Mouse (Mus musculus): ENCODE data around the gene Rwdd3. TPM values are rescaled to one million over a fixed set of nuclear protein-coding genes. Genes with fewer than 3 reads are reported as not detected.

Rwdd3 gene
- polyA plus RNA-seq (2015; fragmentation: Nextera tagmentation; extraction: Ambion mirVana), result 1.3 and 1.7 TPM in 2 replicates

DNA sequence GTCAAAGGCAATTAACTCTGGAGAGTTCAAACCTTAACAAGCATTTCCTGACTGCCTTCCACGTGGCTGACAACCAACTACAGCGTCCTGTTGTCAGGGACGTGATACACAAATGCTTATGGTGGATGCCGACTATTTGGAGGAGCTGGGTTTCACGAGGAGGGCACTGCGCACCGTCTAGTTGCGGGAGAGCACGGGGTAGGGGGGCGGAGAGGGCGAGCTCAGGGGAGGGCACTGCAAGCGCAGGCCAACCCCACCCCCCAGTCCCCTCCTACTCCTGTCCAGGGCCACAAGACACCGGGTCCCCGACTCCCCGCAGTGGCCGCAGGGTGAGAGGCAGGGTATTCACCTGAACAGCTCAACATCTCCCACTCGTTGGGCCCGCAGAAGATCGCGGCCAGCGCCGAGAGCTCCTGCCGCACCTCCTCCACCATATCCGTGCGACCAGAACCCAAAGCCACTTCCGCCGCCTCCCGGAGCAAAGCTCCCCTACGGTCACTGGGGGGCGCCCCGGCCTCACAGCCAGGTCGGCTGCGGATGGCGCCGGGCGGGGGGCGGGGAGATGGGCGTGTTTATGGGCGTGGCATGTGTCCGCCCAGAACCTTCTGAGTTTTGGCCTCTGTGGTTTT, at the start of gene Rwdd3:
Gene Rwdd3 (minus strand): TSS at position 453 of the 629 bp plus-strand sequence.
- Histone ChIP-seq H3K36me3 (ENCODE audit: control insufficient read depth, insufficient read depth) (no peaks in the 10 kb centered on the region), H3K4me3 (ENCODE audit: low read depth, low read length) (peak within 1 kb of the TSS; percentile 77), H3K9me3 (replicated peaks; ENCODE audit: control insufficient read depth, low read length) (no peaks in the 10 kb centered on the region), H3K27me3 (ENCODE audit: control insufficient read depth, insufficient read depth, low read depth, low read length) (no peaks in the 10 kb centered on the region), H3K4me1 (ENCODE audit: control insufficient read depth, low read depth, low read length) (peaks cover 34% of the 10 kb centered on the region), H3K9ac (ENCODE audit: low read depth, low read length) (peak within 1 kb of the TSS; percentile 78), H3K4me2 (ENCODE audit: low read depth, low read length) (peak within 1 kb of the TSS; percentile 82), H3K27ac (ENCODE audit: low read length) (peak within 1 kb of the TSS; percentile 78)
- under 1% methylated on average over 40 of the region's 40 CpGs for whole genome bisulfite sequencing (ENCODE audit: insufficient replicate concordance)
- peak; percentile 94 for ATAC-seq (ENCODE audit: low read depth)

GRCm38 (mm10) chr3:121217011-121217410, 45.5 kb upstream of the Rwdd3 start:
- Histone ChIP-seq H3K9me3 (replicated peaks; ENCODE audit: control insufficient read depth, low read length) (no peaks in the 10 kb centered on the region), H3K4me2 (ENCODE audit: low read depth, low read length) (no peak overlapping the region), H3K4me3 (ENCODE audit: low read depth, low read length) (no peak overlapping the region), H3K27me3 (ENCODE audit: control insufficient read depth, insufficient read depth, low read depth, low read length) (no peaks in the 10 kb centered on the region), H3K27ac (ENCODE audit: low read length) (no peak overlapping the region), H3K36me3 (ENCODE audit: control insufficient read depth, insufficient read depth) (peaks cover 17% of the 10 kb centered on the region), H3K4me1 (ENCODE audit: control insufficient read depth, low read depth, low read length) (peaks cover 3% of the 10 kb centered on the region), H3K9ac (ENCODE audit: low read depth, low read length) (no peak overlapping the region)
- 86% methylated on average over 6 of the region's 6 CpGs for WGBS (ENCODE audit: insufficient replicate concordance)
- no peak for ATAC-seq (ENCODE audit: low read depth)

DNA sequence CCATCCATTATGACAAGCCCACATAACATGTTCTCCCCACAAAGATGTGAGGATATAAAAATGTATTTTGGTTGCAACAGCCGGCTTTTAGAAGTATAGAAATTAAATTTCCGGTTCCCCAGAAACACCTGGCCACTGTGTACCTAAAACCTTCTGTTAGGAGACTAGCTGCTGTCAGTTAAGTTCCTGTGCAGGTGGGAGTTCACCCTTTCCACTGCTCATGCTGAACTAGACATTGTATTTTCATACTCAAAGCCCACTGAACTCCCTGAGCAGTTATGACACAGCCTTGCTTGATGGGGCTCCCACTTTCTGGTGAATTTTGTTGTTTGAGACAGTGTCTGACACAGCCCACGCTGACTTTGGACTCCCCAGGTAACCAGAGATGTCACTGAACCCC, 42.0 kb upstream of the Rwdd3 start:
- Histone ChIP-seq H3K9ac (ENCODE audit: low read depth, low read length) (no peak overlapping the region), H3K27me3 (ENCODE audit: control insufficient read depth, insufficient read depth, low read depth, low read length) (no peaks in the 10 kb centered on the region), H3K27ac (ENCODE audit: low read length) (no peak overlapping the region), H3K4me1 (ENCODE audit: control insufficient read depth, low read depth, low read length) (no peaks in the 10 kb centered on the region), H3K9me3 (replicated peaks; ENCODE audit: control insufficient read depth, low read length) (no peaks in the 10 kb centered on the region), H3K36me3 (ENCODE audit: control insufficient read depth, insufficient read depth) (peaks cover 25% of the 10 kb centered on the region), H3K4me2 (ENCODE audit: low read depth, low read length) (no peak overlapping the region), H3K4me3 (ENCODE audit: low read depth, low read length) (no peak overlapping the region)
- 80% methylated on average over 3 of the region's 3 CpGs for WGBS (ENCODE audit: insufficient replicate concordance)
- ATAC-seq (ENCODE audit: low read depth), result no peak

- Histone ChIP-seq H3K36me3 (ENCODE audit: control insufficient read depth, insufficient read depth) (peaks cover 21% of the 10 kb centered on the region), H3K27me3 (ENCODE audit: control insufficient read depth, insufficient read depth, low read depth, low read length) (no peaks in the 10 kb centered on the region), H3K4me2 (ENCODE audit: low read depth, low read length) (no peak overlapping the region), H3K9me3 (replicated peaks; ENCODE audit: control insufficient read depth, low read length) (no peaks in the 10 kb centered on the region), H3K27ac (ENCODE audit: low read length) (no peak overlapping the region), H3K4me3 (ENCODE audit: low read depth, low read length) (no peak overlapping the region), H3K9ac (ENCODE audit: low read depth, low read length) (no peak overlapping the region), H3K4me1 (ENCODE audit: control insufficient read depth, low read depth, low read length) (no peaks in the 10 kb centered on the region)
- 32% methylated on average over 1 of the region's 1 CpGs for WGBS (ENCODE audit: insufficient replicate concordance)
- no peak for ATAC-seq (ENCODE audit: low read depth)
Measured at GRCm38 (mm10) chr3:121212156-121212555, 40.7 kb upstream of the Rwdd3 start.

DNA sequence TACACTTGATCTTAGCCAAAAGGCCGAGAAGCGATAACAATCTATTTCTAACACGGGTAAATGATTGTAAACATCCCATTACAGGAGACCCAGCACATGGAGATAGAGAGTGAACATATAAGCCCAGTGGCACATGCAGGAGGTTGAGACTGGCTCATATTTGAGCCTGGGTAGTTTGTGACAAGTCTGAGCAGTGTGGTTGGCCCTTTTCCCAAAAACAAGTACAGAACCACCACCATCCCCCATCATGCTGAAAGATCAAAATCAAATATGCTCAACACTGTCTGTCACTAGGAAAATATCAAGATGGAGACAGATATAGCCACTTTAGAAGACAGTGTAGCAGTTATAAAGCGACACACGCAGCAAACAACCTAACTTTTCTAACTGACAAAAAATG, 37.5 kb upstream of the Rwdd3 start:
- Histone ChIP-seq H3K36me3 (ENCODE audit: control insufficient read depth, insufficient read depth) (peaks cover 31% of the 10 kb centered on the region), H3K4me1 (ENCODE audit: control insufficient read depth, low read depth, low read length) (0 out of 2 replicates have a peak, but pooled peaks cover under 1% of the 10 kb centered on the region), H3K9me3 (replicated peaks; ENCODE audit: control insufficient read depth, low read length) (no peaks in the 10 kb centered on the region), H3K4me3 (ENCODE audit: low read depth, low read length) (no peak overlapping the region), H3K27ac (ENCODE audit: low read length) (no peak overlapping the region), H3K9ac (ENCODE audit: low read depth, low read length) (no peak overlapping the region), H3K4me2 (ENCODE audit: low read depth, low read length) (no peak overlapping the region), H3K27me3 (ENCODE audit: control insufficient read depth, insufficient read depth, low read depth, low read length) (no peaks in the 10 kb centered on the region)
- ATAC-seq (ENCODE audit: low read depth), result no peak
- 85% methylated on average over 5 of the region's 5 CpGs for WGBS (ENCODE audit: insufficient replicate concordance)

DNA sequence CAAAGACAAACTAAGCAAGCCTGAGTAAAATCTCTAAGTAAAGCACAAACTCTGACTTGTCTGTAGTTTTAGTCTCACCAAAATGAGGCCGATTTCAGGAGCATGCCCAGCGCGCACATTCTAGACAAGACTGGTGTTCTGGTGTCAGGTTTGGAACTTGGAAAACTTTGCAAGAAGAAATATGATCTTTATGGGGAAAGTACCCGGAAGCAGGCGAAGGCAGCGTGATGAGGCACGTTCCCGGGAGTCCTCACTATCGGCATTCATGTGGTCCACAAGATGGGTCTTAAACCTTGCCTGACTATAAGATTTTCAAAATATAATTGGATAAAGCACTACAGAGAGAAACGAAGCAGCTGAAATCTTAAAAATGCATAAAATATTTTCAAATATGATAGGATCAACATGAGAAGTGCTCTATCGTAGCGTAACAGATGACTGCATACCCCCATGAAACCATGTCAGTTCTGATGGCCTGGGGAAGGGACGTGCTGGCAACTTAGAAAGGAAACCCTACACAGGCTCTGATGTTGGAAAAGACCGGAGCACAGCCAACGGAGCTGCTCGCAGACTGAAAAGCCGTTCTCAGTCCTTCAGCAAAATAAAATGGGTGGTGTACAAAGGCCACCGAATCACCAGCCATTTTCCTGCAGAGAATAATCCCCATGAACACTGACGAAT, 34.8 kb upstream of the Rwdd3 start:
- Histone ChIP-seq H3K27ac (ENCODE audit: low read length) (no peak overlapping the region), H3K9me3 (replicated peaks; ENCODE audit: control insufficient read depth, low read length) (no peaks in the 10 kb centered on the region), H3K36me3 (ENCODE audit: control insufficient read depth, insufficient read depth) (peaks cover 22% of the 10 kb centered on the region), H3K4me1 (ENCODE audit: control insufficient read depth, low read depth, low read length) (peaks cover 19% of the 10 kb centered on the region), H3K4me2 (ENCODE audit: low read depth, low read length) (no peak overlapping the region), H3K27me3 (ENCODE audit: control insufficient read depth, insufficient read depth, low read depth, low read length) (no peaks in the 10 kb centered on the region), H3K9ac (ENCODE audit: low read depth, low read length) (no peak overlapping the region), H3K4me3 (ENCODE audit: low read depth, low read length) (no peak overlapping the region)
- ATAC-seq (ENCODE audit: low read depth), result no peak
- WGBS (ENCODE audit: insufficient replicate concordance), result 92% methylated on average over 19 of the region's 19 CpGs

- Histone ChIP-seq H3K4me1 (ENCODE audit: control insufficient read depth, low read depth, low read length) (peaks cover 31% of the 10 kb centered on the region), H3K36me3 (ENCODE audit: control insufficient read depth, insufficient read depth) (peaks cover 13% of the 10 kb centered on the region), H3K27me3 (ENCODE audit: control insufficient read depth, insufficient read depth, low read depth, low read length) (no peaks in the 10 kb centered on the region), H3K9ac (ENCODE audit: low read depth, low read length) (no peak overlapping the region), H3K4me2 (ENCODE audit: low read depth, low read length) (no peak overlapping the region), H3K9me3 (replicated peaks; ENCODE audit: control insufficient read depth, low read length) (no peaks in the 10 kb centered on the region), H3K27ac (ENCODE audit: low read length) (peak overlapping the region; percentile 36), H3K4me3 (ENCODE audit: low read depth, low read length) (no peak overlapping the region)
- 85% methylated on average over 2 of the region's 2 CpGs for WGBS (ENCODE audit: insufficient replicate concordance)
- no peak for ATAC-seq (ENCODE audit: low read depth)
Measured at GRCm38 (mm10) chr3:121202638-121203037, 31.1 kb upstream of the Rwdd3 start.

DNA sequence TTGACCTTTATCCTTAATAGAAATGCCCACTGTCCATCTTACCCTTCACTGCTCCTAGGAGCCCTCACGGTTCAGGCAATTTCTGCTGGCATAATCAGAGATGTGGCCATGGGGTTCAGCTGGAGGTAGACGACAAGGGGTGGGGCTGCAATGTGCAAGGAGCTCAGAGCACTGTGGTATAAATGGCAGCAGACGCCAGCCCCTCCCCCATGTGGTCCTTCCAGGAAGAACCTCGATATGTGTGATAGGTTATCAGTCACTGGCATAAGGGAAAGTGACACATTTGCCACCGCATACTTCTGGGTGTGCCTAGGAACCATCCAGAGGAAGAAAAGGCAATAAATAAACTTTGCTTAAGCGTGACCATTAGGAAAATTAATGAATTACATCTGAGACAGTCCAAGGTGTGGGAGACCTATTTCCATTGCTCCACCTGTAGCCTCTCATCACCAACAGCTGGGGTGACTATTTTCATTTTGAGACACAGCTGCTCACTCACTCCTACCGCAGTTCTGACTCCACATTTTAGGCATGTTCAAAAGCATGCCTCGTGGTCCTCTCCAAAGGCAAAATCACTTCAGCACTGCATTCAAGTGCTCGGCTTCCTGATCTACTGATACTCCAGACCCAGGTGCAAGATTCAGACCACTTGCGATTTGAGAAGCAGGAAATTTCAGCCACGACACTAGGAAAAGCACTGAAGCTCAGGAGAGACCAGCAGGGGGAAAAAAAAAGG, 29.7 kb upstream of the Rwdd3 start:
- ATAC-seq (ENCODE audit: low read depth), result peak; percentile 100
- H3K27me3 ChIP-seq (ENCODE audit: control insufficient read depth, insufficient read depth, low read depth, low read length), result no peaks in the 10 kb centered on the region
- peak overlapping the region; percentile 44 for H3K9ac ChIP-seq (ENCODE audit: low read depth, low read length)
- H3K4me2 ChIP-seq (ENCODE audit: low read depth, low read length), result peak overlapping the region; percentile 65
- 12% methylated on average over 11 of the region's 11 CpGs for WGBS (ENCODE audit: insufficient replicate concordance)
- H3K9me3 ChIP-seq (replicated peaks; ENCODE audit: control insufficient read depth, low read length), result no peaks in the 10 kb centered on the region
- peaks cover 2% of the 10 kb centered on the region for H3K36me3 ChIP-seq (ENCODE audit: control insufficient read depth, insufficient read depth)
- peak overlapping the region; percentile 32 for H3K4me3 ChIP-seq (ENCODE audit: low read depth, low read length)
- H3K27ac ChIP-seq (ENCODE audit: low read length), result peak overlapping the region; percentile 96
- H3K4me1 ChIP-seq (ENCODE audit: control insufficient read depth, low read depth, low read length), result peaks cover 31% of the 10 kb centered on the region

GRCm38 (mm10) chr3:121189199-121189598, 17.7 kb upstream of the Rwdd3 start:
- no peak overlapping the region for H3K27ac ChIP-seq (ENCODE audit: low read length)
- no peak overlapping the region for H3K4me2 ChIP-seq (ENCODE audit: low read depth, low read length)
- ATAC-seq (ENCODE audit: low read depth), result no peak
- H3K4me1 ChIP-seq (ENCODE audit: control insufficient read depth, low read depth, low read length), result no peaks in the 10 kb centered on the region
- no peaks in the 10 kb centered on the region for H3K36me3 ChIP-seq (ENCODE audit: control insufficient read depth, insufficient read depth)
- H3K9ac ChIP-seq (ENCODE audit: low read depth, low read length), result no peak overlapping the region
- no peaks in the 10 kb centered on the region for H3K9me3 ChIP-seq (replicated peaks; ENCODE audit: control insufficient read depth, low read length)
- no peaks in the 10 kb centered on the region for H3K27me3 ChIP-seq (ENCODE audit: control insufficient read depth, insufficient read depth, low read depth, low read length)
- 64% methylated on average over 2 of the region's 2 CpGs for WGBS (ENCODE audit: insufficient replicate concordance)
- H3K4me3 ChIP-seq (ENCODE audit: low read depth, low read length), result no peak overlapping the region
